Mouse (Mus musculus): ENCODE data around the gene Clcf1.

DNA sequence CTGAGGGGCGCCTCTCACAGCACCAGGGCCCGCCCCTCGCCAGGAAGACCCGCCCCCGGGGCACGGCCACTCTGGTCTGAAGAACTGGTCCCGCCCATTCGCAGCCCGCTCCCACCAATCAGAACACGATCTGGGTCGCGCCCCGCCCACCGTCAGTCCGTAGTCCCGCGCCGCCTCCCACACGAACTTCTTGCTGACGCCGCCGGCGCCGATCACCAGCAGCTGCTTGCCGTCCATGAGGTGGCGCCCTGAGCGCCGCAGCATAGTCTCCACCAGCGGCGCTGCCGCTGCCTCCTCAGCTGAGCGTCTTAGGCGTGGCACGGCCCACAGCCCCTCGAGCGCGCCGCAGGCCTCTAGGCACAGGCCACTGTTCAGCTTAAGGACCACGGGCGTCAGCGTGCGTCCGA is 44.7 kb upstream of the Clcf1 start:
- no peak for TF ChIP-seq CTCF (conservative IDR thresholded peaks at IDR 0.05; ENCODE audit: low read length)
- no peak for TF ChIP-seq NANOG (IDR thresholded peaks at IDR 0.05; ENCODE audit: borderline replicate concordance, low read length)
- TF ChIP-seq POU5F1 (IDR thresholded peaks at IDR 0.05; ENCODE audit: borderline replicate concordance, low read length) = no peak
